Mouse (Mus musculus): ENCODE results near the gene Cdh23.
"Not testable (repeated sequence)": the region's sequence is repeated elsewhere in the genome, so short reads cannot be mapped to it uniquely, and the experiment has no call there.

Gene Cdh23

GRCm38 (mm10) chr10:60696390-60696789 is at the start of gene Cdh23:
TSS of gene Cdh23 (minus strand) at chr10:60696490.
- DNase-seq (ENCODE audit: low read depth), result no peak

GRCm38 (mm10) chr10:60744543-60745290 is 48.4 kb upstream of the Cdh23 start:
- no peak for DNase-seq (ENCODE audit: low read depth)

- DNase-seq (ENCODE audit: low read depth), result no peak
Measured at GRCm38 (mm10) chr10:60743681-60744080, 47.4 kb upstream of the Cdh23 start.

- DNase-seq (ENCODE audit: low read depth), result no peak
Measured at GRCm38 (mm10) chr10:60742942-60743341, 46.7 kb upstream of the Cdh23 start.

GRCm38 (mm10) chr10:60742296-60742695 is 46.0 kb upstream of the Cdh23 start:
- DNase-seq (ENCODE audit: low read depth), result not testable (repeated sequence)

GRCm38 (mm10) chr10:60741435-60741834 is 45.1 kb upstream of the Cdh23 start:
- no peak for DNase-seq (ENCODE audit: low read depth)

- DNase-seq (ENCODE audit: low read depth), result no peak
Measured at GRCm38 (mm10) chr10:60739619-60740363, 43.5 kb upstream of the Cdh23 start.

- no peak for DNase-seq (ENCODE audit: low read depth)
Measured at GRCm38 (mm10) chr10:60737886-60738640, 41.8 kb upstream of the Cdh23 start.

GRCm38 (mm10) chr10:60737169-60737728 is 41.0 kb upstream of the Cdh23 start:
- DNase-seq (ENCODE audit: low read depth), result no peak

GRCm38 (mm10) chr10:60735737-60736136 is 39.4 kb upstream of the Cdh23 start:
- DNase-seq (ENCODE audit: low read depth), result no peak

GRCm38 (mm10) chr10:60733471-60733870 is 37.2 kb upstream of the Cdh23 start:
- no peak for DNase-seq (ENCODE audit: low read depth)

GRCm38 (mm10) chr10:60732397-60732861 is 36.1 kb upstream of the Cdh23 start:
- DNase-seq (ENCODE audit: low read depth), result no peak

GRCm38 (mm10) chr10:60731742-60732141 is 35.5 kb upstream of the Cdh23 start:
- DNase-seq (ENCODE audit: low read depth), result no peak

- DNase-seq (ENCODE audit: low read depth), result no peak
Measured at GRCm38 (mm10) chr10:60727301-60727700, 31.0 kb upstream of the Cdh23 start.

GRCm38 (mm10) chr10:60726896-60727295 is 30.6 kb upstream of the Cdh23 start:
- no peak for DNase-seq (ENCODE audit: low read depth)

GRCm38 (mm10) chr10:60724496-60724895 is 28.2 kb upstream of the Cdh23 start:
- no peak for DNase-seq (ENCODE audit: low read depth)

GRCm38 (mm10) chr10:60723345-60723744 is 27.1 kb upstream of the Cdh23 start:
- DNase-seq (ENCODE audit: low read depth), result no peak

GRCm38 (mm10) chr10:60721640-60722039 is 25.4 kb upstream of the Cdh23 start:
- DNase-seq (ENCODE audit: low read depth), result no peak

- no peak for DNase-seq (ENCODE audit: low read depth)
Measured at GRCm38 (mm10) chr10:60720461-60720860, 24.2 kb upstream of the Cdh23 start.

- no peak for DNase-seq (ENCODE audit: low read depth)
Measured at GRCm38 (mm10) chr10:60718491-60718890, 22.2 kb upstream of the Cdh23 start.

- DNase-seq (ENCODE audit: low read depth), result no peak
Measured at GRCm38 (mm10) chr10:60716449-60716848, 20.2 kb upstream of the Cdh23 start.

GRCm38 (mm10) chr10:60712299-60712698 is 16.0 kb upstream of the Cdh23 start:
- DNase-seq (ENCODE audit: low read depth), result not testable (repeated sequence)
